Mouse (Mus musculus): ENCODE results near the gene Aldh18a1. TPM values are rescaled to one million over a fixed set of nuclear protein-coding genes. Genes with fewer than 3 reads are reported as not detected.
"Not testable (repeated sequence)": the region's sequence is repeated elsewhere in the genome, so short reads cannot be mapped to it uniquely, and the experiment has no call there.

Aldh18a1 gene
- polyA plus RNA-seq, 1 experiment from 2014 or later, result 70.1 TPM

DNA sequence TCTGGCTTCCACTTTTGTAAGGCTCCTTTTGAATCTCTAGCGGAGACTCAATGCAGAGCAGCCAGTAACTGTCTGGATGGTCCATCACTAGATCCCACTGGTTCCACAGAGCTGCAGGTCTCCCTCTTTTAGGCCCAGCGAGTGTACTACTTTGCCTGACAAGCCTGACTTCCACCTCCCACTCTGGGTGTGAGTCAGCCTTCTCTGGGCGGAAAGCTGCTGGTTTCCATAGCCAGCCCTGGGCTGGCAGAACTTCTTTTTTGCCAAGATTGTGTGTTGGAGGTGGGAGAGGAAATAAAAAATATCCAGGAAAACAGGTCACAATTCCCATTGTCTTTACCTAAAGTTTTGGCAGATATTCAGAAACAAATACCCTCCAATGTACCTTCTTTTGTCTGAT lies 41.8 kb upstream of the Aldh18a1 start:
- WGBS, result 81% methylated on average over 3 of the region's 3 CpGs
- H3K9me3 ChIP-seq (ENCODE audit: low read depth, low read length), result no peaks in the 10 kb centered on the region
- H3K4me3 ChIP-seq (ENCODE audit: low read depth, low read length), result no peak overlapping the region
- no peaks in the 10 kb centered on the region for H3K4me1 ChIP-seq (ENCODE audit: insufficient read depth)
- no peaks in the 10 kb centered on the region for H3K36me3 ChIP-seq (ENCODE audit: insufficient read depth)
- no peak overlapping the region for H3K27ac ChIP-seq (ENCODE audit: low read depth)
- no peak overlapping the region for H3K9ac ChIP-seq
- no peak overlapping the region for H3K4me2 ChIP-seq
- no peak for ATAC-seq (ENCODE audit: insufficient read depth)
- TF ChIP-seq CTCF (IDR thresholded peaks at IDR 0.05; ENCODE audit: low read depth), result no peak
- no peak for DNase-seq
- H3K27me3 ChIP-seq (ENCODE audit: insufficient read depth, low read length), result no peaks in the 10 kb centered on the region

DNA sequence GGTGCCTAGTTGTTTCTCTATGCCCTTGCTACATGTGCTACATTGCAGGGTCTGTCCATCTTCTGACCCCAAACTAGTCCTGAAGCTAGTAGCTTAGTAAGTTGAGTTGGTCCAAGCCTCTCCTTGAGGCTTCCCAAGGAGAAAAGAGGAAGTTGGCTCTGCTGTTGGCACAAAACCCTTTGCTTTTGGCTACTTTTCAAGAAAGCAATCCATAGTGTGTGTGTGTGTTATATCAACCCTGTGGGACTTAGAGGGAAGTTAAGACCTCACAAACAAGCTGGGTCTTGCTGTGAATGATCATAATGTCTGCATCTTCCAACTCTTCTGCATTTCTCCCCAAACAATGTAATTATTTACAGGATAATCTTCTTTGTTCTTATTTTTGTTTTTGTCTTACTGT lies 40.7 kb upstream of the Aldh18a1 start:
- H3K9me3 ChIP-seq (ENCODE audit: low read depth, low read length), result no peaks in the 10 kb centered on the region
- no peak overlapping the region for H3K4me2 ChIP-seq
- no peaks in the 10 kb centered on the region for H3K4me1 ChIP-seq (ENCODE audit: insufficient read depth)
- TF ChIP-seq CTCF (IDR thresholded peaks at IDR 0.05; ENCODE audit: low read depth), result no peak
- H3K27ac ChIP-seq (ENCODE audit: low read depth), result no peak overlapping the region
- no peak overlapping the region for H3K9ac ChIP-seq
- H3K4me3 ChIP-seq (ENCODE audit: low read depth, low read length), result no peak overlapping the region
- H3K27me3 ChIP-seq (ENCODE audit: insufficient read depth, low read length), result no peaks in the 10 kb centered on the region
- ATAC-seq (ENCODE audit: insufficient read depth), result no peak
- DNase-seq, result no peak
- no peaks in the 10 kb centered on the region for H3K36me3 ChIP-seq (ENCODE audit: insufficient read depth)

GRCm38 (mm10) chr19:40625935-40626334 lies 37.7 kb upstream of the Aldh18a1 start:
- Histone ChIP-seq H3K36me3 (ENCODE audit: insufficient read depth) (no peaks in the 10 kb centered on the region), H3K4me1 (ENCODE audit: insufficient read depth) (no peaks in the 10 kb centered on the region), H3K4me3 (ENCODE audit: low read depth, low read length) (no peak overlapping the region), H3K9me3 (ENCODE audit: low read depth, low read length) (no peaks in the 10 kb centered on the region), H3K9ac (no peak overlapping the region), H3K27ac (ENCODE audit: low read depth) (no peak overlapping the region), H3K27me3 (ENCODE audit: insufficient read depth, low read length) (no peaks in the 10 kb centered on the region), H3K4me2 (no peak overlapping the region)
- DNase-seq, result peak; percentile 20
- ATAC-seq (ENCODE audit: insufficient read depth), result no peak
- TF ChIP-seq CTCF (IDR thresholded peaks at IDR 0.05; ENCODE audit: low read depth), result no peak
- WGBS, result 42% methylated on average over 12 of the region's 12 CpGs

GRCm38 (mm10) chr19:40621616-40622015 lies 33.4 kb upstream of the Aldh18a1 start:
- ATAC-seq (ENCODE audit: insufficient read depth); H3K36me3 ChIP-seq (ENCODE audit: insufficient read depth); H3K27me3 ChIP-seq (ENCODE audit: insufficient read depth, low read length); H3K27ac ChIP-seq (ENCODE audit: low read depth); H3K9ac ChIP-seq; DNase-seq; H3K4me3 ChIP-seq (ENCODE audit: low read depth, low read length); H3K4me1 ChIP-seq (ENCODE audit: insufficient read depth); H3K9me3 ChIP-seq (ENCODE audit: low read depth, low read length); H3K4me2 ChIP-seq: not testable (repeated sequence)
- 27% methylated on average over 10 of the region's 26 CpGs for WGBS

DNA sequence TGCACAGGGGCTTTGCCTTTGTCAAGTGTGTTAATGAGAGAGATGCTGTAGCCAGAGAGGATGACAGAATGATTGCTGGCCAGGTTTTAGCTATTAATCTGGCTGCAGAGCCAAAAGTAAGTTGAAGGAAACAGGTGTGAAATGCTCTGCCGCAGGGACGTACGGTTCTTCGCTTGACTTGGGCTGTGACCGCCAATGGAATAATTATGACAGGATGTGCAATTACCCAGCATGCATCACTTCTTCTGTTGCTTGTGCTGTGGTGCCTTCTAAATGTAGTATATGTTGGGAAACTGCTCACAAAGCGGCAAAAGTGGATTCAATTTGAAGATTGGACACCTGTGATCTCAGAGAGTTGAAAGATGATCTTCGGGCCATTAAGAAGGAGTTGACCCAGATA lies 27.8 kb upstream of the Aldh18a1 start:
- TF ChIP-seq CTCF (IDR thresholded peaks at IDR 0.05; ENCODE audit: low read depth), result no peak
- Histone ChIP-seq H3K27me3 (ENCODE audit: insufficient read depth, low read length) (no peaks in the 10 kb centered on the region), H3K36me3 (ENCODE audit: insufficient read depth) (no peaks in the 10 kb centered on the region), H3K4me1 (ENCODE audit: insufficient read depth) (0 out of 2 replicates have a peak, but pooled peaks cover 3% of the 10 kb centered on the region), H3K4me2 (no peak overlapping the region), H3K9me3 (ENCODE audit: low read depth, low read length) (no peaks in the 10 kb centered on the region), H3K9ac (no peak overlapping the region), H3K27ac (ENCODE audit: low read depth) (no peak overlapping the region), H3K4me3 (ENCODE audit: low read depth, low read length) (no peak overlapping the region)
- 78% methylated on average over 7 of the region's 7 CpGs for WGBS
- ATAC-seq (ENCODE audit: insufficient read depth) (no peak), DNase-seq (no peak)

- DNase-seq, result no peak
- 0 out of 2 replicates have a peak, but pooled peaks cover 3% of the 10 kb centered on the region for H3K4me1 ChIP-seq (ENCODE audit: insufficient read depth)
- no peak for TF ChIP-seq CTCF (IDR thresholded peaks at IDR 0.05; ENCODE audit: low read depth)
- no peaks in the 10 kb centered on the region for H3K36me3 ChIP-seq (ENCODE audit: insufficient read depth)
- no peak overlapping the region for H3K4me2 ChIP-seq
- H3K9me3 ChIP-seq (ENCODE audit: low read depth, low read length), result no peaks in the 10 kb centered on the region
- no peak overlapping the region for H3K4me3 ChIP-seq (ENCODE audit: low read depth, low read length)
- WGBS, result 73% methylated on average over 7 of the region's 7 CpGs
- no peak overlapping the region for H3K9ac ChIP-seq
- H3K27ac ChIP-seq (ENCODE audit: low read depth), result no peak overlapping the region
- H3K27me3 ChIP-seq (ENCODE audit: insufficient read depth, low read length), result no peaks in the 10 kb centered on the region
- no peak for ATAC-seq (ENCODE audit: insufficient read depth)
Observed at GRCm38 (mm10) chr19:40614811-40615210, 26.5 kb upstream of the Aldh18a1 start.

GRCm38 (mm10) chr19:40611830-40612506 lies 23.7 kb upstream of the Aldh18a1 start, which contains the start of the genes Tctn3 and Entpd1:
Gene Tctn3, minus strand, starts transcription at chr19:40612233.
Gene Entpd1, plus strand, starts transcription at chr19:40612366.
- Histone ChIP-seq H3K27me3 (ENCODE audit: insufficient read depth, low read length) (no peaks in the 10 kb centered on the region), H3K27ac (ENCODE audit: low read depth) (no peak within 1 kb of the TSS), H3K4me1 (ENCODE audit: insufficient read depth) (0 out of 2 replicates have a peak, but pooled peaks cover 3% of the 10 kb centered on the region), H3K4me3 (ENCODE audit: low read depth, low read length) (peak within 1 kb of the TSS; percentile 68), H3K4me2 (peak within 1 kb of the TSS; percentile 90), H3K9me3 (ENCODE audit: low read depth, low read length) (no peaks in the 10 kb centered on the region), H3K36me3 (ENCODE audit: insufficient read depth) (peaks cover 6% of the 10 kb centered on the region; the same call in 1 of the 2 replicates), H3K9ac (peak within 1 kb of the TSS; percentile 61)
- DNase-seq (peak; percentile 99), ATAC-seq (ENCODE audit: insufficient read depth) (peak; percentile 100)
- peak; percentile 99 for TF ChIP-seq CTCF (IDR thresholded peaks at IDR 0.05; ENCODE audit: low read depth)
- WGBS, result under 1% methylated on average over 45 of the region's 45 CpGs
